Mouse (Mus musculus): Measurements from ENCODE around the gene Gm9844. TPM values are rescaled to one million over a fixed set of nuclear protein-coding genes. Genes with fewer than 3 reads are reported as not detected.
A peak's percentile ranks its signal among the peaks of the same experiment; 100 is the strongest.
"Not testable (repeated sequence)": the region's sequence is repeated elsewhere in the genome, so short reads cannot be mapped to it uniquely, and the experiment has no call there.

The Gm9844 gene
- 12.6 and 13.6 TPM in 2 replicates for polyA plus RNA-seq (2016; fragmentation: Nextera tagmentation; extraction: Ambion mirVana)

DNA sequence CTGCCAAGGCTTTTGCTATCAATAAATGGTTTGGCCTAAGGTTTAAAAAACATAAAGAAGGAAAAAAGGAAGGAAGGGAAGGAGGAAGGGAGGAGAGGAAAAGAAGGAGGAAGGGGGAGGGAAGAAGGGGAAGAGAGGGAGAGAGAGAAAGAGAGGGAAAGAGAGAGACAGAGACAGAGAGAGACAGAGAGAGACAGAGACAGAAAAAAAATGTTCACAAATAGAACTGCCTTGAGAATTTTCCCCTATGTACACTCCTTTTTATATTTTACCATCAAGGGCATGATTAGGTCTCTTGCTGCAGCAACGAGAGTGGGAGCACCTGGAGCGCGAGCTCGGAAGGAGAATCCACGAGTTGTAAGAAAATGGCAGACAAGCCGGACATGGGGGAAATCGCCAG is at the start of gene Gm9844:
Gene Gm9844, plus strand, starts transcription at position 301 of the 400 bp plus-strand sequence.
- Histone ChIP-seq H3K4me3 (no peak within 1 kb of the TSS), H3K27me3 (replicated peaks) (peaks cover 4% of the 10 kb centered on the region; the same call in 1 of the 2 replicates), H3K27ac (ENCODE audit: poor library complexity, severe bottlenecking) (no peak within 1 kb of the TSS), H3K9me3 (replicated peaks) (no peaks in the 10 kb centered on the region), H3K4me2 (no peak within 1 kb of the TSS), H3K36me3 (no peaks in the 10 kb centered on the region), H3K4me1 (replicated peaks) (no peaks in the 10 kb centered on the region), H3K9ac (no peak within 1 kb of the TSS)
- WGBS: 85% methylated on average over 7 of the region's 7 CpGs
- ATAC-seq (ENCODE audit: insufficient number of reproducible peaks, low FRiP score): no peak

DNA sequence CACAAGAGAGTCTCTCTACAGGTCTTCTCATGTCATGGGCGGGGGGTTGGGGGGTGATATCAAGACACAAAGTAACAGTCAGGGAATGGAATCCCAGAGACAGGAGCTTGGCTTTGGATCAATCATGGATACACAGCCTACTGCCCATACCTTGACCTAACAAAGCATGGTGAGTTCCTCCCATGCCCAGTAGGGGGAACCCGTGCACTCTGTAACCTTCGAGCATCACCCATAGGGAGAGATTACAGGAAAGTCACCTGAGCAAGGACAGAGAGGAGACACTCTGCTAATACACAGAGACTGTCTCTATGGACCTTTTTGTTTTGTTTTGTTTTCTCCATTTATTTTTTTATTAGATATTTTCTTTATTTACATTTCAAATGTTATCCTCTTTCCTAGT is 44.5 kb upstream of the Gm9844 start:
- WGBS: 1% methylated on average over 3 of the region's 3 CpGs
- H3K9me3 ChIP-seq (replicated peaks): no peaks in the 10 kb centered on the region
- H3K4me1 ChIP-seq (replicated peaks): no peaks in the 10 kb centered on the region
- no peak overlapping the region for H3K9ac ChIP-seq
- H3K27me3 ChIP-seq (replicated peaks): 0 out of 2 replicates have a peak, but pooled peaks cover 1% of the 10 kb centered on the region
- 0 out of 2 replicates have a peak, but pooled peaks have one; percentile 57 for ATAC-seq (ENCODE audit: insufficient number of reproducible peaks, low FRiP score)
- H3K36me3 ChIP-seq: no peaks in the 10 kb centered on the region
- H3K4me2 ChIP-seq: no peak overlapping the region
- no peak overlapping the region for H3K4me3 ChIP-seq
- H3K27ac ChIP-seq (ENCODE audit: poor library complexity, severe bottlenecking): no peak overlapping the region

DNA sequence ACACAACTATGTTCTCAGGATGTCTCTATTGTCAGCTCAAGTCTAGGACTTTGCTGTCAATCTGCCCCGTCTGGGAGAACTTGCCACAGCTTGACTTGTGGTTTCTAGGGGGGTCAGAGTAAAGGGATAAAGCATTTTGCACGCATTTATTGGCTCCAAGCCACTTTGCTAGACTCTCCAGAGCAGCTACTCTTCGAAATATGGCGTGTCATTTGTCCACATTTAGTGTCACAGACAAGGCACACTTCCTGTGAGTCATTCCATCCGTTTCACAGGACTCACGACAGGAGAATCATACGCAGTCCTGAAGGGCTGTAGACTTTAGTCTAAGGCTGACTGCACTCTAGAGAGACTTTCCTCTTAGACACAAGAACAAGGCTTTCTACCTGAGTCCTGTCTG is 37.6 kb upstream of the Gm9844 start:
- 54% methylated on average over 7 of the region's 7 CpGs for WGBS
- Histone ChIP-seq H3K36me3 (no peaks in the 10 kb centered on the region), H3K9me3 (replicated peaks) (no peaks in the 10 kb centered on the region), H3K27ac (ENCODE audit: poor library complexity, severe bottlenecking) (no peak overlapping the region), H3K4me3 (no peak overlapping the region), H3K4me2 (no peak overlapping the region), H3K9ac (no peak overlapping the region), H3K27me3 (replicated peaks) (peaks cover 5% of the 10 kb centered on the region; the same call in 1 of the 2 replicates), H3K4me1 (replicated peaks) (no peaks in the 10 kb centered on the region)
- ATAC-seq (ENCODE audit: insufficient number of reproducible peaks, low FRiP score): no peak

DNA sequence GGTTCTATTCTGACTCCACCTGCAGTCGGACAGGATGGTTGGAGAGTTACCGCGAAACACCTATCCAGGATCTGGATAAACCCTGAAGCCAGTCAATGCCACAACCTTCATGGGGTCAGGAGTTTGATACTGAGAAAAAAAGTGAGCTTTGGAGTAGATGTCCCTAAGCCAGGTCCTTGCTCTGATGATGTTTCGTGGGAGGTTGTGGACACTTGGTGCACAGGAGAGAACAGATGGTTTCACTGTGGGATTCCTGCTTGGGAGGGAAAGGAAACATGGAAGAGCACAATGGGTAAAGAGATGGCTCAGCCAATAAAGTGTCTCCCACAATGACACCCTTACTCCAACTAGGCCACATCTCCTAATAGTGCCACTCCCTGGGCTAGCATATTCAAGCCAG is 34.8 kb upstream of the Gm9844 start:
- Histone ChIP-seq H3K4me2 (no peak overlapping the region), H3K27ac (ENCODE audit: poor library complexity, severe bottlenecking) (no peak overlapping the region), H3K4me1 (replicated peaks) (no peaks in the 10 kb centered on the region), H3K4me3 (no peak overlapping the region), H3K36me3 (no peaks in the 10 kb centered on the region), H3K9ac (no peak overlapping the region), H3K9me3 (replicated peaks) (0 out of 2 replicates have a peak, but pooled peaks cover 3% of the 10 kb centered on the region), H3K27me3 (replicated peaks) (peaks cover 5% of the 10 kb centered on the region; the same call in 1 of the 2 replicates)
- no peak for ATAC-seq (ENCODE audit: insufficient number of reproducible peaks, low FRiP score)
- WGBS: 83% methylated on average over 4 of the region's 4 CpGs

DNA sequence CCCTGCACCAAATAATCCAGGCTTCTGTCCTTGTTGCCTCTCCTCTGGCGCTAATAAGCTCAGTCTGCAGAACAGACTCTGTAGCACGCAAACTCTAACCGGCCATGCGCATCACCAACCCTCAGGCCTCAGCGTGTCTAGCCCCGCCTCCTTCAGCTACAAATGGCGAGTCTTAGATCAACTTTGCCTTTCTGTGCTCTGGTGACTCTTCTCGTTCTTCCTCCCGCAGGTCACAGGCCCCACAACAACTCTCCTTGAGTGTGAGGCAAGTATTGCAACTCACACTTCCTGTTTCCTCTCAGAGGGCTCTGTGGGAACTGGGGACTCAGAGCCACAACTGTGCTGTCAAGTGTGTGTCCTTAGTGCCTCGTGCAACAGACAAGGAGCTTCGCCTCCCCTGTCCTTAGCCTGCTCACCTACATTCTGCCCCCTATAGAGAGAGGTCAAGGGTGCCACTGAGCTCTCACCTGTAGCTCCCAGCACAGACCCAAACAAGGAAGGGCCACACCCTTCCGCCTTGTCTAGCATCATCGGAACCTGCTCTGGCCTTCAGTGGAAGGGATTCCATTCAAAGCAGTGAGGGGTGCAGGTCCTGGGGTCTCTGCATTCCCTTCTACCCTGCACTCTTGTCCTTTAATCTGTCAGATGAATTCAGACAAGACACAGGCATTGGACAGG is 23.1 kb upstream of the Gm9844 start:
- not testable (repeated sequence) for H3K27me3 ChIP-seq (replicated peaks); H3K9ac ChIP-seq; H3K4me1 ChIP-seq (replicated peaks); ATAC-seq (ENCODE audit: insufficient number of reproducible peaks, low FRiP score); H3K4me2 ChIP-seq; H3K4me3 ChIP-seq; H3K9me3 ChIP-seq (replicated peaks); H3K36me3 ChIP-seq; H3K27ac ChIP-seq (ENCODE audit: poor library complexity, severe bottlenecking)
- WGBS: 65% methylated on average over 12 of the region's 13 CpGs

DNA sequence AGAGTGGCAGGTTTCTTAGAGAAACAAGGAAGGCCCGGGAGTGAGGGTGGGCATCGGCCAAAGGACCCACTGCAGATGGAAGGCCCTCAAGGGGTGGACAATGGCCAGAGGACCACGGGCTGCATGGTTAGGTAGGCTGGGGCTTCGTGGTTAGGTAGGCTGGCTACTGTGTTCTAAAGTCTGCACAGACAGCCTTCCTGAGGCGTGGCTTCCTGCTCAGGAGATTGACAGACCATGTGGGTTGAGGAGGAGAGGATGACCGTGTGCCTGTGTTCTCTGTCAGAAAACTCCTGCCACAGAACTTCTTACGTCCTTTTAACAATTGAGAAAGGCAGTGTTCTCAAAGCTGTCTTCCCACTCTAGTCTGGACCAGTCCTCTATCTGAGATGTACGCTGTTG is 22.6 kb upstream of the Gm9844 start:
- Histone ChIP-seq H3K27ac (ENCODE audit: poor library complexity, severe bottlenecking) (no peak overlapping the region), H3K9me3 (replicated peaks) (no peaks in the 10 kb centered on the region), H3K4me3 (no peak overlapping the region), H3K4me2 (no peak overlapping the region), H3K9ac (no peak overlapping the region), H3K27me3 (replicated peaks) (no peaks in the 10 kb centered on the region; the same call in 1 of the 2 replicates), H3K36me3 (no peaks in the 10 kb centered on the region), H3K4me1 (replicated peaks) (no peaks in the 10 kb centered on the region)
- no peak for ATAC-seq (ENCODE audit: insufficient number of reproducible peaks, low FRiP score)
- WGBS: 70% methylated on average over 8 of the region's 8 CpGs

DNA sequence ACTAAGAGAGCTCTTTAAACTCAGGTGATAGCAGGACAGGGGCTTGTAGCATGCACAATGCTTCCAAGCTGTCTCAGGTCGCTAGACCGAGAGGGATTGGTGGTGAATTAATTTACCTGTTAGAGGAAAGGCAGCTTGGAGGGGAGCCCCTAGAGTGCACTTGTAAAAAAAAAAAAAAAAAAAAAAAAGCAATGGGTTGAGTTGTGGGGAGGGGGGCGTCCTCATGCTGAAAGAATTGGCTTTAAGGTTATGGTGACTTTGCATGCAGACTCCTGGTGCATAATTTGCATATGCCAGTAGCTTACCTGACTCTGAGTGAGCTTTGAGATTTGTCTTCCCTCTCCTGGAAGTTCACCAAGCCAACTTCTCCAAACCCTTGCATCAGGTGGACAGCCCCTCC is 21.7 kb upstream of the Gm9844 start:
- ATAC-seq (ENCODE audit: insufficient number of reproducible peaks, low FRiP score): no peak
- no peak overlapping the region for H3K4me2 ChIP-seq
- no peaks in the 10 kb centered on the region; the same call in 1 of the 2 replicates for H3K27me3 ChIP-seq (replicated peaks)
- no peaks in the 10 kb centered on the region for H3K36me3 ChIP-seq
- H3K9me3 ChIP-seq (replicated peaks): no peaks in the 10 kb centered on the region
- H3K27ac ChIP-seq (ENCODE audit: poor library complexity, severe bottlenecking): no peak overlapping the region
- no peak overlapping the region for H3K4me3 ChIP-seq
- no peak overlapping the region for H3K9ac ChIP-seq
- 53% methylated on average over 3 of the region's 3 CpGs for WGBS
- no peaks in the 10 kb centered on the region for H3K4me1 ChIP-seq (replicated peaks)

DNA sequence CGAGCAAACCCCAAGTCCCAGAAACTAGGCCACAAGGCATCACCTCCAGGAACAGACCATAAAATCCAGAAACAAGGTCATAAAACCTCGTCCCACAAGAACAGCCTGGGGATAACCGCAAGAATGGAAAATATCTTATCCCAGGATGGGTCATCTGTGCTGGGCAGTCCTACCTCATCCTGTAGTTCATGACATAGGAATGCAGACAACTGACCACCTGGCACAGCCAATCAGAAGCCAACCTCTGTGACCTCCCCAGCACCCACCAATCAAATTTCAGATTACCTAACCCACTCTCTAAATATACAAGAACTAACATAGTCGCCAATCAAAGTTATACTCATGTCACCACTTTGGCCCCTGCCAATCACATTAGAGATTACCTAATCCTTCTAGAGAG is 21.0 kb upstream of the Gm9844 start:
- Histone ChIP-seq H3K27me3 (replicated peaks) (no peaks in the 10 kb centered on the region; the same call in 1 of the 2 replicates), H3K9me3 (replicated peaks) (no peaks in the 10 kb centered on the region), H3K9ac (no peak overlapping the region), H3K4me1 (replicated peaks) (0 out of 2 replicates have a peak, but pooled peaks cover 3% of the 10 kb centered on the region), H3K27ac (ENCODE audit: poor library complexity, severe bottlenecking) (no peak overlapping the region), H3K36me3 (no peaks in the 10 kb centered on the region), H3K4me2 (no peak overlapping the region), H3K4me3 (no peak overlapping the region)
- 73% methylated on average over 4 of the region's 4 CpGs for WGBS
- no peak for ATAC-seq (ENCODE audit: insufficient number of reproducible peaks, low FRiP score)

DNA sequence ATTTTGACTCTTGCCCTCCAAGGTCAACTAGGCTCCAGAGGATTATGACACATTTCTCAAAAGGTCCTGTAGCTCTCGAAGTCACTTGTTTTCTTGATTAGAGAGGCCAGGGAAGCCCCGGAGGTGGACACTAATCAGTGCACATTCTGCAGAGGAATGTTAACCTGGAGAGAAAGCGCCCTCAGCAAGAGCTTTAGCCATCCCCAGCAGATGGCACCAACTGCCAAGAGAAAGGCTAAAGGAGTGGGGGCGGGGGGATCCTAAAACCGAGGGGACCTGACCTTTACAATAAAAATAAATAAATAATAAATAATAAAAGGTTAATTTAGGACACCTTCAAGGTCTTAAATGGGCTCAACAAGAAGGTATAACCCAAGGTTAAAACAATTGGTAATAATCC is 17.9 kb upstream of the Gm9844 start:
- H3K4me1 ChIP-seq (replicated peaks): 0 out of 2 replicates have a peak, but pooled peaks cover 3% of the 10 kb centered on the region
- no peaks in the 10 kb centered on the region for H3K9me3 ChIP-seq (replicated peaks)
- no peak overlapping the region for H3K27ac ChIP-seq (ENCODE audit: poor library complexity, severe bottlenecking)
- no peak overlapping the region for H3K9ac ChIP-seq
- no peaks in the 10 kb centered on the region; the same call in 1 of the 2 replicates for H3K27me3 ChIP-seq (replicated peaks)
- no peak overlapping the region for H3K4me2 ChIP-seq
- H3K4me3 ChIP-seq: no peak overlapping the region
- 43% methylated on average over 5 of the region's 5 CpGs for WGBS
- no peaks in the 10 kb centered on the region for H3K36me3 ChIP-seq
- ATAC-seq (ENCODE audit: insufficient number of reproducible peaks, low FRiP score): no peak

DNA sequence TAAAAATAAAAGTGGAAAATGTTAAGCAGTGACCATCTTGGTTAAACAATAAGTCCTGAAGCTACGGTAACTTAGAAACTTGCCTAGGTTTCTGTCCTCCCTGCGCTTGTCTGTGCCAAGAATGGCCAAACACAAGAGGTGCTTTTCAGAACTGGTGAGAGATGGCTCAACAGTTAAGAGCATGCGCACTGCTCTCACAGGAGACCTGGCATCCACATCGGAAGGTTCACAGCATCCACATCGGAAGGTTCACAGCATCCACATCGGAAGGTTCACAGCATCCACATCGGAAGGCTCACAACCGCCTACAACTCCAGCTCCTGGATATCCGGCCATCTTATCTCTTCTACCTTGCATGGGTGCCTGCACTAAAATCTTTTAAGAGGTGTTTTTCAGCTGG is 16.8 kb upstream of the Gm9844 start:
- no peaks in the 10 kb centered on the region for H3K36me3 ChIP-seq
- H3K4me3 ChIP-seq: no peak overlapping the region
- H3K27me3 ChIP-seq (replicated peaks): no peaks in the 10 kb centered on the region; the same call in 1 of the 2 replicates
- WGBS: 75% methylated on average over 9 of the region's 9 CpGs
- H3K9me3 ChIP-seq (replicated peaks): no peaks in the 10 kb centered on the region
- no peak overlapping the region for H3K27ac ChIP-seq (ENCODE audit: poor library complexity, severe bottlenecking)
- H3K9ac ChIP-seq: no peak overlapping the region
- no peak for ATAC-seq (ENCODE audit: insufficient number of reproducible peaks, low FRiP score)
- H3K4me2 ChIP-seq: no peak overlapping the region
- H3K4me1 ChIP-seq (replicated peaks): 0 out of 2 replicates have a peak, but pooled peaks cover 3% of the 10 kb centered on the region

DNA sequence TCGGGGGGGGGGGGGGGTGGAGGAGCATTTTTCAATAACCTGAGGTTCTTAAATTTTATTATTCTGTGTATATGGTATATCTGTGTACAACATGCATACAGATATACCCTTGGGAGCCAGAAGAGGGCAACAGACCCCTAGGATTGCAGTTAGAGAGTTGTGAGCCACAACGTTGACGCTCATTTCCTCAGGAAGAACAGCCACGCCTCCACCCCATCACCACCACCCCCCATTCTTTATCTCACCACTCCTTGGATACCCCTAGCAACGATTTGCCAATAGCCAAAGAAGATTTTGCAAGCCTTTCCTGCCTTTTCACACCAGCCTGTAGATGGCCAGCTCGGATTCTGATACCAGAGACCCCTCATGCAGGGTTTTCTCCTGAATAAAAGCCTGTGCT is 16.3 kb upstream of the Gm9844 start:
- ATAC-seq (ENCODE audit: insufficient number of reproducible peaks, low FRiP score): peak; percentile 72

More for the DNA sequence above, 16.3 kb upstream of the Gm9844 start:
- Histone ChIP-seq H3K4me1 (replicated peaks) (0 out of 2 replicates have a peak, but pooled peaks cover 4% of the 10 kb centered on the region), H3K27me3 (replicated peaks) (no peaks in the 10 kb centered on the region; the same call in 1 of the 2 replicates), H3K9ac (no peak overlapping the region), H3K27ac (ENCODE audit: poor library complexity, severe bottlenecking) (no peak overlapping the region), H3K9me3 (replicated peaks) (no peaks in the 10 kb centered on the region), H3K36me3 (no peaks in the 10 kb centered on the region), H3K4me3 (no peak overlapping the region), H3K4me2 (no peak overlapping the region)
- 2% methylated on average over 6 of the region's 6 CpGs for WGBS
